Mouse (Mus musculus): ENCODE measurements at regions not wholly inside any gene's neighbourhood (a gene's known extent, or its start where the extent isn't known, plus 50 kb on each side); places are given as distances from the start of the nearest gene placed in this dataset.

GRCm38 (mm10) chr8:91997892-91998189, 196.0 kb upstream of the Irx3 start:
- peaks cover 6 to 10% of the 10 kb centered on the region in 2 experiments; a peak in 2 of 4 replicates for H3K4me1 ChIP-seq (ENCODE audit: control insufficient read depth in 2 of 2, insufficient read depth in 2 of 2, low read length in 2 of 2, poor library complexity in 1 of 2)
- no peaks in the 10 kb centered on the region for H3K36me3 ChIP-seq (ENCODE audit: control insufficient read depth, insufficient read depth, low read length, poor library complexity, severe bottlenecking)
- in situ Hi-C loops (cut with MboI; ENCODE audit: low sequenced_read_pairs in 2 of 2, unreplicated experiment in 2 of 2): no loop called here
- H3K9ac ChIP-seq (ENCODE audit: insufficient read depth, low read depth, low read length, poor library complexity, severe bottlenecking): no peak overlapping the region
- no peaks in the 10 kb centered on the region for H3K9me3 ChIP-seq (ENCODE audit: control insufficient read depth, insufficient read depth, low read depth, low read length)
- TF ChIP-seq HCFC1 (IDR thresholded peaks at IDR 0.05; ENCODE audit: borderline replicate concordance, insufficient read depth, low read length) (no peak), CHD2 (IDR thresholded peaks at IDR 0.05; ENCODE audit: low read depth, low read length) (no peak), ZNF384 (IDR thresholded peaks at IDR 0.05; ENCODE audit: low read depth, low read length) (no peak), ZC3H11A (IDR thresholded peaks at IDR 0.05; ENCODE audit: borderline replicate concordance, low read depth, low read length) (no peak), MAFK (IDR thresholded peaks at IDR 0.05; ENCODE audit: insufficient read depth, low read depth, low read length) (no peak)
- no peak for DNase-seq (ENCODE audit: low read depth, low spot score)
- H3K4me3 ChIP-seq (ENCODE audit: insufficient read depth in 1 of 2, low read depth in 1 of 2, low read length in 2 of 2, poor library complexity in 1 of 2, severe bottlenecking in 1 of 2): no peak overlapping the region
- no peak overlapping the region for H3K27ac ChIP-seq (ENCODE audit: insufficient read depth, low read depth, low read length, poor library complexity, severe bottlenecking)

DNA sequence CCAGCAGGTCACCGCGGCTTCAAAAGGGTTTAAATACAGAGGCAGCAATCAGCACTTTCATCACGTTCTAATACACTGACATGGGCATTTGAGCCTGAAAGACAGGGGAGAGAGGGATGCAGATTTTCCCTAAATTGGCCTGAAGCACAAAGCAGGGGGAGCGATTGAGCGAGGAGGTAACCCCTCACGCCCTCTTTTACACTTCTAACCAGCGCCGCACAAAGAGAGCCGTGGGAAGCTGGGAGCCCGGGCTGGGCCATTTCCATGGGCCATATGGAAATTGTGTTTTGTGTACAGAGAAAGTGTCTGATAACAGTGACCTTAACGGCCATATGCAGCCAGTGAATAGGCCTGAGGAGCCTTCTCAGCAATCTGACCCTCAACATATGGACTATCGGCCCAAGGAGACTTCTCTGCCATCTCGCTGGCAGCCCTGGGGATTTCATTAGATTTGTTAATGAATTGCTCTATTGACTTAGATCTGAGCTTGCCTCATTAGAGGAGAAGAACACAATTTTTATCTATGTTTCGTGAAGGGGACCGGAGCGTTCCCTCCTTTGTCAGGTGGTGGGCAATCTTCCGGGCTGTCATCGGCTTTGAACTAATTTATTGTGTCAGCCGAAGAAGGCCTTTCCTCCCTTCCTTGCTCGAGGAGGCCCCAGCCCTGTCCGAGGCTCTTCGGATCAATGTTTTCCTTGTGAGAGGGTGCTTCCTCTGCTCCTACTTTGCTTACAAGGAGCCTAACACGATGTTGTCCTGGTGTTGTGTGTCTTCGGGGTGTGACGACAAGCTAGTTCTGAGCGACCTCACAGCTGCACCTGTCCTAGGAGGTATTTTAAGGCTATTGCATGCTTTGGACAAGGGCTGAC, 195.4 kb upstream of the Irx3 start:
- H3K4me3 ChIP-seq (ENCODE audit: insufficient read depth in 1 of 2, low read depth in 1 of 2, low read length in 2 of 2, poor library complexity in 1 of 2, severe bottlenecking in 1 of 2): no peak overlapping the region

DNA sequence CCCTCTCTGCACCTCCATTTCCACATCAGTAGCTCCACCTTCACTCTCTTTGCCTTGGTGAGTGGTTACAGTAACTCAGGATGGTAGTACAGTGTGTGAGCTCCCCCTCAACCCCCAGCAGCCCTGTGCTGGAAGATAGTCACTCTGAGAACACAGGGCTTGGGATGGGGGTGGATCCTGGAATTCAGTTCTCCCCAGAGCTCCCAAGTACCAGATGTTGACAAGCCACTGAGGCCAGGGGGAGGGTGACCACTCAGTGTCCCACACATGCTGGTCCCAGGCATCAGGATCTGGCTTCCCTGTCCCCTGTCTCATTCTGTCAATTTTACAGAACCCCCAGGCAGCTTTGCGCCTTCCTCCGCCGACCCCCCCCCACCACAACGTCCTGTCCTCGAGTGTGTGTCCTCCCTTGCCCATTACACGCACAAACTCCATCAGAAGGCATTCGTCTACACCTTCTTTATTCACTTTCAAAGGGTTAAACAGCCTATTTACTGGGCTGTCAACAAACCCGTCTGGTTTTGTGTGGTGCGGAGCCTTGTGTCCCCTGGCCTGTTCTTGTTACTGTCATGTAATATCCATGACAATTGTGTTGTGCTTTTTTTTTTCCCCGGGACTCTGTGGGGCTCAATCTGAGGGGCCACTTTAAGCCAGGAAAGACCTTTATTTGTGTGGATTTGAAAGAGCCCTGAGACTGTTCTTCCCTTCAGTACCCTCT, 194.6 kb upstream of the Irx3 start:
- Histone ChIP-seq H3K4me1 (ENCODE audit: control insufficient read depth in 2 of 2, insufficient read depth in 2 of 2, low read length in 2 of 2, poor library complexity in 1 of 2) (peaks cover 3 to 10% of the 10 kb centered on the region in 2 experiments; a peak in 2 of 4 replicates), H3K9ac (ENCODE audit: insufficient read depth, low read depth, low read length, poor library complexity, severe bottlenecking) (no peak overlapping the region), H3K36me3 (ENCODE audit: control insufficient read depth, insufficient read depth, low read length, poor library complexity, severe bottlenecking) (no peaks in the 10 kb centered on the region), H3K4me3 (ENCODE audit: insufficient read depth in 1 of 2, low read depth in 1 of 2, low read length in 2 of 2, poor library complexity in 1 of 2, severe bottlenecking in 1 of 2) (no peak overlapping the region), H3K27ac (ENCODE audit: insufficient read depth, low read depth, low read length, poor library complexity, severe bottlenecking) (no peak overlapping the region), H3K9me3 (ENCODE audit: control insufficient read depth, insufficient read depth, low read depth, low read length) (no peaks in the 10 kb centered on the region)
- no peak for DNase-seq (ENCODE audit: low read depth, low spot score)
- in situ Hi-C loops (cut with MboI; ENCODE audit: low sequenced_read_pairs in 2 of 2, unreplicated experiment in 2 of 2): no loop called here
- TF ChIP-seq CHD2 (IDR thresholded peaks at IDR 0.05; ENCODE audit: low read depth, low read length) (no peak), MAFK (IDR thresholded peaks at IDR 0.05; ENCODE audit: insufficient read depth, low read depth, low read length) (no peak), HCFC1 (IDR thresholded peaks at IDR 0.05; ENCODE audit: borderline replicate concordance, insufficient read depth, low read length) (no peak), ZC3H11A (IDR thresholded peaks at IDR 0.05; ENCODE audit: borderline replicate concordance, low read depth, low read length) (no peak), ZNF384 (IDR thresholded peaks at IDR 0.05; ENCODE audit: low read depth, low read length) (no peak)

More for the DNA sequence above, 195.4 kb upstream of the Irx3 start:
- no peaks in the 10 kb centered on the region for H3K9me3 ChIP-seq (ENCODE audit: control insufficient read depth, insufficient read depth, low read depth, low read length)
- H3K36me3 ChIP-seq (ENCODE audit: control insufficient read depth, insufficient read depth, low read length, poor library complexity, severe bottlenecking): no peaks in the 10 kb centered on the region
- H3K9ac ChIP-seq (ENCODE audit: insufficient read depth, low read depth, low read length, poor library complexity, severe bottlenecking): no peak overlapping the region
- in situ Hi-C loops (cut with MboI; ENCODE audit: low sequenced_read_pairs in 2 of 2, unreplicated experiment in 2 of 2): no loop called here
- no peak for DNase-seq (ENCODE audit: low read depth, low spot score)
- no peak overlapping the region for H3K27ac ChIP-seq (ENCODE audit: insufficient read depth, low read depth, low read length, poor library complexity, severe bottlenecking)
- TF ChIP-seq ZC3H11A (IDR thresholded peaks at IDR 0.05; ENCODE audit: borderline replicate concordance, low read depth, low read length): no peak
- TF ChIP-seq HCFC1 (IDR thresholded peaks at IDR 0.05; ENCODE audit: borderline replicate concordance, insufficient read depth, low read length): no peak
- TF ChIP-seq ZNF384 (IDR thresholded peaks at IDR 0.05; ENCODE audit: low read depth, low read length): no peak
- no peak for TF ChIP-seq MAFK (IDR thresholded peaks at IDR 0.05; ENCODE audit: insufficient read depth, low read depth, low read length)
- TF ChIP-seq CHD2 (IDR thresholded peaks at IDR 0.05; ENCODE audit: low read depth, low read length): no peak
- H3K4me1 ChIP-seq (ENCODE audit: control insufficient read depth in 2 of 2, insufficient read depth in 2 of 2, low read length in 2 of 2, poor library complexity in 1 of 2): peaks cover 6 to 10% of the 10 kb centered on the region in 2 experiments; a peak in 2 of 4 replicates

DNA sequence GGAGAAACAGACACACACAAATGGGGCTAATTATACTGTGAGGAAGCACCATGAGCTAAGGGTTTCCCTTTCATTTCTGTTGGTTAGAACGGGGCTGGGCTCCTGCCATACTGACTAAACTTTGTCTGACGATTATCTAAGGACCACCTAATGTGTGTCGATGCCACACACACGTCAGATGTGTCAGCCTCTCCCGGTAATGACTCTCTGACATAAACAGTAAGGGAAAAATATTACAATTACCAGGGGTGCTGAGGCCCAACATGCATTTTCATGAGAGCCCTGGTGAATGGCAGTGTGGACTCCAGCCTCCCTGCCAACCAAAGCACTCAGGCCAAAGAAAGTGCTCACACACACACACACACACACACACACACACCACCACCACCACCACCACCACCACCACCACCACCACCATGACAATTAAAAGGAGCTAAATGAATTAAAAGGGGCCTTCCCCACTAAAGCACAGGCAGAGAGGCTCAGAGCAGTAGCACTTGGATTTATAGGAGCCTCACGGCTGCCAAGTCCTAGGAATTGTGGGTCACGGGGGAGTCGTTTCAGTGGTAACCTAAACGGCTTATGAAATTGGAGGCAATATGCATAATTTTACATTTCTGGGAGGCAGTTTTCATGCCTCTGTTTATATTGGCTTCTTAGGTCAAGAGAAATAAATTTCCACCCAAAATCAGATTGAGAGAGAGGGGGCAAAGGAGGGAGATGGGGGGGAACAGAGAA, 193.7 kb upstream of the Irx3 start:
- TF ChIP-seq CHD2 (IDR thresholded peaks at IDR 0.05; ENCODE audit: low read depth, low read length): no peak
- TF ChIP-seq ZNF384 (IDR thresholded peaks at IDR 0.05; ENCODE audit: low read depth, low read length): no peak
- TF ChIP-seq ZC3H11A (IDR thresholded peaks at IDR 0.05; ENCODE audit: borderline replicate concordance, low read depth, low read length): no peak
- TF ChIP-seq MAFK (IDR thresholded peaks at IDR 0.05; ENCODE audit: insufficient read depth, low read depth, low read length): no peak
- TF ChIP-seq HCFC1 (IDR thresholded peaks at IDR 0.05; ENCODE audit: borderline replicate concordance, insufficient read depth, low read length): no peak
- H3K9ac ChIP-seq (ENCODE audit: insufficient read depth, low read depth, low read length, poor library complexity, severe bottlenecking): no peak overlapping the region
- H3K4me3 ChIP-seq (ENCODE audit: insufficient read depth in 1 of 2, low read depth in 1 of 2, low read length in 2 of 2, poor library complexity in 1 of 2, severe bottlenecking in 1 of 2): no peak overlapping the region
- H3K4me1 ChIP-seq (ENCODE audit: control insufficient read depth in 2 of 2, insufficient read depth in 2 of 2, low read length in 2 of 2, poor library complexity in 1 of 2): peaks cover 3 to 10% of the 10 kb centered on the region in 2 experiments; a peak in 2 of 4 replicates
- no peak overlapping the region for H3K27ac ChIP-seq (ENCODE audit: insufficient read depth, low read depth, low read length, poor library complexity, severe bottlenecking)
- in situ Hi-C loops (cut with MboI; ENCODE audit: low sequenced_read_pairs in 2 of 2, unreplicated experiment in 2 of 2): no loop called here
- no peaks in the 10 kb centered on the region for H3K36me3 ChIP-seq (ENCODE audit: control insufficient read depth, insufficient read depth, low read length, poor library complexity, severe bottlenecking)
- H3K9me3 ChIP-seq (ENCODE audit: control insufficient read depth, insufficient read depth, low read depth, low read length): no peaks in the 10 kb centered on the region
- DNase-seq (ENCODE audit: low read depth, low spot score): no peak
